Mouse (Mus musculus) embryonic facial prominence, embryonic 10.5 days (tissue): ENCODE results near the gene Spata2l. TPM values are rescaled to one million over a fixed set of nuclear protein-coding genes. Genes with fewer than 3 reads are reported as not detected.
"Not testable (repeated sequence)": the region's sequence is repeated elsewhere in the genome, so short reads cannot be mapped to it uniquely, and the experiment has no call there.

Experiments
- DNase-seq: peaks from one replicate; pipeline ENCODE4 v3.0.0-alpha.2; 2017; ENCODE audit warnings: low spot score
- H3K27ac ChIP-seq: fragments of 300-500 bp; sonication (generic); replicated peaks from 2 replicates; pipeline ENCODE4 v1.5.1; 2016; ENCODE audit warnings: mild to moderate bottlenecking
- H3K27me3 ChIP-seq: fragments of 300-500 bp; sonication (generic); replicated peaks from 2 replicates; pipeline ENCODE4 v1.6.1; 2016; ENCODE audit warnings: low read depth, mild to moderate bottlenecking; ENCODE audit not compliant: poor library complexity, severe bottlenecking
- H3K36me3 ChIP-seq: fragments of 300-500 bp; sonication (generic); replicated peaks from 2 replicates; pipeline ENCODE4 v1.6.1; 2016; ENCODE audit warnings: mild to moderate bottlenecking, moderate library complexity
- H3K4me1 ChIP-seq: fragments of 300-500 bp; sonication (generic); 2 replicates; pipeline ENCODE4 v1.6.1; 2016
- H3K4me3 ChIP-seq: fragments of 300-500 bp; sonication (generic); 2 replicates; pipeline ENCODE4 v1.5.1; 2016; ENCODE audit warnings: mild to moderate bottlenecking, moderate library complexity
- H3K9me3 ChIP-seq: fragments of 300-500 bp; sonication (generic); 2 replicates; pipeline ENCODE4 v1.6.1; 2016; ENCODE audit warnings: mild to moderate bottlenecking
- WGBS: fragments of 180-500 bp; shearing (Covaris S2); methylation state at CpG from one replicate; pipeline ENCODE4 v1.1.7; 2016; 5-methylcytosine and 5-hydroxymethylcytosine counted together
- polyA plus RNA-seq: library from polyadenylated mRNA; unstranded; fragments of >200 nt; fragmentation: Nextera tagmentation; extraction: Ambion mirVana; gene quantifications from 2 replicates; pipeline ENCODE4 v1.2.1, GENCODE M21; 2016

The Spata2l gene
- 1.6 and 3.0 TPM in 2 replicates for polyA plus RNA-seq

DNA sequence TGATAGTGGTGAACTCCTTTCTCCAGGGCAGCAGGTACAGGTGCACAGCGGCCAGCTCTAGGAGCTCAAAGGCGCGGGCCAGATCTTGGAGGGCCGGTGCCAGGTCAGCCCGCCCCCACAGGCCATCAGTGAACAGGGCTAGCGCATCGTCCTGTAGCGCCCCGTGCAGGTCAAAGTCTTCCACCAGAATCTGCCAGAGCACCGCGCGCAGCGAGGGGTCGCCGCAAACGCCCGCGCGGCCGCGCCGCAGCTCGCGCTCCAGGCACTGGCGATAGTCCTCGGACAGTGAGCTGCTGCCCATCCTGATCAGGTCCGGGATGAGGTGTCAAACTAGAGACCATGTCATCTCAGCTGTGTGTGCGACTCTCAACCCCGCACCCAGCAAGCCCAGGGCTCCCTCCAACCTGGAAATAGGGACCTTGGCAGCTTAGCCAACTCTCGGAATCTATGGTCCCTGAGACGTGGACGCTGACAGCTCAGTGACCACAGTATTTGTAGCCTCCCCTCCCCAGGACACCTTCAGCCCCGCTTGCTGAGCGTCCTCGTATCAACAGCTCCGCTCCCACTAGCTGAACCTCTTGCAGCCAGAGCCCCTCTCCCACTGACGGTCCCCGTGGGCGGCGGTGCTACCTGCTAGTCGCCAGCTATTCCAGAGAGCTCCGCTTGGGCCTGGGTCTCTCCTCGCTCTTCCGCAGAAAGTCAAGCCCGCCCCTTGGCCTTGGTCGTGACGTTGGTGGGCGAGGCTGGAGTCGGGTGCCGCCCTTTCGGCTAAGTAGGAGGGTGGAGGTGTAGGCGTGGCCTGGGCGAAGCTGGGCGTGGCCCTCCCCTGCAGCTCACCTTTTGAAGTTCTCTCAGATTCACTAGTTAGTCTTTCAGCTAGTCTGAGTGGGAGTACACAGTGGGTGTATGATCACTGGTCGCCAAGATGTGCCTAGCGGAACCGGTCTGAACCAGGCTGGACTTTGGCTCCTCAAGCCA lies at the start of gene Spata2l:
Gene Spata2l, minus strand, starts transcription at position 714 of the 978 bp plus-strand sequence.
- Histone ChIP-seq H3K27me3 (peaks cover 51% of the 10 kb centered on the region), H3K27ac (peak within 1 kb of the TSS; percentile 5; the same call in 1 of the 2 replicates)

DNA sequence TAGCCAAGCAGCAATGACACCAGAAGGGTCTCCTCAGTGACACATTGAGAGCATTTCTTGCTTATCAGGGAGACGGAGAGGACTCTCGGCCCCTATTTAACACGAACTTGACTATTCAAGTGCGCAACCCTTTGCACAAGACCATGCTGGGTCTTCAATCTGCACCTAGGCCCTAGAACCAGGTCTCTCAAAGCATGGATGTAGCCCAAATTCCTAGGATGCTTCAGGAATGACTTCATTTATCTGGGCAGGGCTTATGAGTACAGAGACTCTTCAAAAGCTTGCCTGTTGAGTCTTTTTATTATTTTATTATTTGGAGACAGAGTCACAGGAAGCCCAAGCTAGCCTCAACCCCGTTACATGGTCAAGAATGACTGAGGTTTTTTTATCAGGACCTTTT lies 48.5 kb upstream of the Spata2l start:
- DNase-seq: no peak
- 93% methylated on average over 5 of the region's 5 CpGs for WGBS
- no peak overlapping the region for H3K4me3 ChIP-seq
- no peak overlapping the region for H3K27ac ChIP-seq
- H3K27me3 ChIP-seq: no peaks in the 10 kb centered on the region
- peaks cover 93% of the 10 kb centered on the region for H3K36me3 ChIP-seq
- no peaks in the 10 kb centered on the region for H3K4me1 ChIP-seq
- H3K9me3 ChIP-seq: no peaks in the 10 kb centered on the region

More for the DNA sequence above, at the start of gene Spata2l:
- Histone ChIP-seq H3K4me1 (peaks cover 30% of the 10 kb centered on the region), H3K9me3 (no peaks in the 10 kb centered on the region), H3K4me3 (peak within 1 kb of the TSS; percentile 57), H3K36me3 (peaks cover 5% of the 10 kb centered on the region; the same call in 1 of the 2 replicates)
- WGBS: 2% methylated on average over 57 of the region's 57 CpGs
- peak; percentile 92 for DNase-seq

DNA sequence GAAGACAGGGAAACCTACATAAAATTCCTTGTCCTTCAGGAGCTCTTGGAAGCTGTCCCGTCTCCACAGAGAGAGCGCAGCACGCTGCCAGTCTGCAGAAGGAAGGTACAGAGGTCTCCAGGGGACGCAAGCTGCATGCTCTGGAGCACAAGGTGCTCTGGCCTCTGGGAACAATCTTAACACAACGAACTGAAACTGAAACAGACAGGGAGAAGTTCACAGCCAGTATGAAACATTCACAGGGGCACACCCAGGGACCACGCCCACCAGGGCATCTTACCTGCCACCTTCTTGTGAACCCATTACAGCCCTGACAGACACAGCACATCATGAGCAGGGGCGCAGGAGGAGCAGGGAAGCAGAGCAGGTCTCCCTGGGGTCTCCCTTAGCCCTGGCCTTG lies 48.0 kb upstream of the Spata2l start:
- H3K27me3 ChIP-seq: no peaks in the 10 kb centered on the region
- no peak overlapping the region for H3K27ac ChIP-seq
- 89% methylated on average over 7 of the region's 7 CpGs for WGBS
- no peaks in the 10 kb centered on the region for H3K9me3 ChIP-seq
- H3K4me1 ChIP-seq: no peaks in the 10 kb centered on the region
- no peak for DNase-seq
- H3K36me3 ChIP-seq: peaks cover 91% of the 10 kb centered on the region
- H3K4me3 ChIP-seq: no peak overlapping the region

DNA sequence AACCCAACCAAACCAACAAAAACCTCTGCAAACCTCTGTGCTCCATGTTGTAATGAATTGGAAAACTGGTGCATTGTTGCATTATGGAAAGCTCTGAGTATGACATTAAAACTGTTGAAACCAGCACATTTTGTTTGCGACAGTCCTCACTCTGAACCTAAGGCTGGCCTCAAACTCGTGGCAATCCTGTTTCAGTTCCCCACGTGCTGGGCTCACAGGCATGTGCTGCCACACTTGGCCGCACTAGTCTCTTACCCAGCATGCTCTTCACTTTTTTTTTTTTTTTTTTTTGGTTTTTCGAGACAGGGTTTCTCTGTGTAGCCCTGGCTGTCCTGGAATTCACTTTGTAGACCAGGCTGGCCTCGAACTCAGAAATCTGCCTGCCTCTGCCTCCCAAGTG lies 47.0 kb upstream of the Spata2l start:
- not testable (repeated sequence) for H3K27ac ChIP-seq, H3K27me3 ChIP-seq, H3K4me3 ChIP-seq, H3K4me1 ChIP-seq, H3K9me3 ChIP-seq, DNase-seq
- H3K36me3 ChIP-seq: peaks cover 91% of the 10 kb centered on the region
- WGBS: 86% methylated on average over 6 of the region's 6 CpGs

DNA sequence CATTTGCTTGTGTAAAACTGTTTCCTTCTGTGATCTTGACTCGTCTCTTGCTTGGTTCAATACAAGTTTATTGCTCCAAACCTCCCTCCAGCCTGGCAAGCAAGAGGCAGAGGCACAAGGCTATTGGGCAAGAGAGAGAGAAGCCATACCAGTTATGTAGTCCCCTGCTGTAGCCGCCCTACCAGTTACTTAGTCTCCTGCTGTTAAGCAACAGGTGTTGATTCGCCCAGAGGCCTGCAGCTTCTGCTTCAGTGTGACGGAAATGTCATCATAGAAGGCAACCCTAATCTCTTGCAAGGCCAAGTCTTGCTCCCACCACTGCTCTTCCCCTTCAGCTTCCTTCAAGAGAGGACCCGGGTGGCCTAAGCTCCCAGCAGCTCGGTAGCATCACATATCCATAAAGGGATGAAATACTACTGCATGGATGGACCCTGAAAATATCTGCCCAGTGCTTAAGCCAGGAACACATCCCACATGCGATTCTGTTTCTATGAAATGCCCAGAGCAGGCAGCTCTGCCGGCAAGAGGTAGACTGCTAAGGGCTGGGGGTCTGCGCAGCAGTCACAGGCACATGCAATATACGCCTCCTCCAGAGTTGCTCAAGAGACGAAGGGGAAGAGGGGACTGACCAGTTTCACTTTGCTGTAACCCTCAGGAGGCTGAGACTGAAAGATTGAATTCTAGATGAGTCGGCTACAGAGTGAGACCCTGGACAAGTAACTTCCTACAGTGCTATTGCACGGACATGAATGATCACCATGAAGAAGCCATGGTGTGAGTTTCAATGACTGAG lies 44.5 kb upstream of the Spata2l start:
- Histone ChIP-seq H3K9me3 (no peaks in the 10 kb centered on the region), H3K36me3 (peaks cover 87% of the 10 kb centered on the region), H3K27me3 (no peaks in the 10 kb centered on the region), H3K4me1 (no peaks in the 10 kb centered on the region), H3K27ac (no peak overlapping the region), H3K4me3 (no peak overlapping the region)
- no peak for DNase-seq
- 88% methylated on average over 13 of the region's 13 CpGs for WGBS

DNA sequence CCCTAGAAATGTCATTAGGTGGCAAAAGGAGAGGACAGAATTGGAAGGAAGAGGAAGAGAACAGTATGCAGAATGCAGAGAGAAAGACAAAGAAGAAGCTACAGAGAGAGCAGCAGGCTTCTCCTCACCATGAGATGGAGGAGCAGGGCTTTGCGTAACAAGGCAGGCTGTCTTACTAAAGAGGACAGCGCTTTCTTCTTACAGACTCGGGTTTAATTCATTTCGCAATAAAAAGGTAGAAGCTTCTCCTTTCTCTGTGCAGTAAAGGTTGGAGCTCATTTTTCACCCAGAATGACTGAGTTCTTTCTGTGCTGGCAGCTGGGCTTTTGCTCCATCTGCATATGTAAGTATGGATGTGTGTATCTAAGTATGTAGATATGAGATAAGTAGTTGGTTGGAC lies 43.8 kb upstream of the Spata2l start:
- no peak for DNase-seq
- no peak overlapping the region for H3K27ac ChIP-seq
- peaks cover 88% of the 10 kb centered on the region for H3K36me3 ChIP-seq
- no peak overlapping the region for H3K4me3 ChIP-seq
- WGBS: 94% methylated on average over 4 of the region's 4 CpGs
- no peaks in the 10 kb centered on the region for H3K9me3 ChIP-seq
- no peaks in the 10 kb centered on the region for H3K27me3 ChIP-seq
- H3K4me1 ChIP-seq: no peaks in the 10 kb centered on the region

DNA sequence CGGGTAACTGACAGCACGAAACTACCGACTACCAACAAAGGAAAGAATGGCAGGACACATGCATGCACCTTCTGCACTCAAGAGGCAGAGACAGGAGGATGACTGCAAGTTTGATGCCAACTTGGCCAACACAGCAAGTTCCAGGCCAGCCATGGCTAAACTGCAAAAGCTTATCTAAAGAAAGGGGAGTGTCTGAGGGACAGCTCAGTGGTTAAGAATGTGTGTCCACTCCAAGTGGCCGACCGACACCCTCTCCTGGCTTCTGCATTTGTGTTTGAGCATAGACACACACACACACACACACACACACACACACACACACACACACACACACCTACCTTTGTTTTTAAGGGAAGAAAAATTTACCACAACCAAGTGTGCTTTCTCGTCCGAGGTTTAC lies 42.4 kb upstream of the Spata2l start:
- peaks cover 90% of the 10 kb centered on the region for H3K36me3 ChIP-seq
- 84% methylated on average over 7 of the region's 7 CpGs for WGBS
- no peaks in the 10 kb centered on the region for H3K9me3 ChIP-seq
- DNase-seq: no peak
- H3K4me3 ChIP-seq: no peak overlapping the region
- no peaks in the 10 kb centered on the region for H3K27me3 ChIP-seq
- no peaks in the 10 kb centered on the region for H3K4me1 ChIP-seq
- H3K27ac ChIP-seq: no peak overlapping the region

DNA sequence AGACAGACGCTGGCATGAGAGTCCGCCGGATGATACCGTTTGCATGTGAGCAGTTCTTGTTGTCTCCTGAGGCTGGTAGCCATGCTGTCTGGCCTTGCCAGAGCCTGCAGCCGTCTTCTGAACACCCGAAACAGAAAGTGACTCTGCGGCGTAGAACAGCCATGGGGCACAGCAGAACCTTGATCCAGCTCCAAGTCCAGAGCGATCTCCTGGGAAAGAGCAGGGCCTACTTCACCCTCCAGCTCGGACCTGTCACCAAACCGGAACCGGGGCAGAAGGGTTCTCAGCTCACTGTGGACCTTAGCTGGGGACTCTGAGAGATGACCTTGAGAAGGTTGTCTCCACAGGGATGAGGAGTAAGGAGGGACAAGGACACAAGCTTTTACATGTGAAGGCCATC lies 39.1 kb upstream of the Spata2l start:
- no peak for DNase-seq
- H3K9me3 ChIP-seq: no peaks in the 10 kb centered on the region
- H3K27me3 ChIP-seq: no peaks in the 10 kb centered on the region
- H3K4me3 ChIP-seq: no peak overlapping the region
- H3K36me3 ChIP-seq: peaks cover 93% of the 10 kb centered on the region
- H3K27ac ChIP-seq: no peak overlapping the region
- no peaks in the 10 kb centered on the region for H3K4me1 ChIP-seq
- 94% methylated on average over 12 of the region's 12 CpGs for WGBS

DNA sequence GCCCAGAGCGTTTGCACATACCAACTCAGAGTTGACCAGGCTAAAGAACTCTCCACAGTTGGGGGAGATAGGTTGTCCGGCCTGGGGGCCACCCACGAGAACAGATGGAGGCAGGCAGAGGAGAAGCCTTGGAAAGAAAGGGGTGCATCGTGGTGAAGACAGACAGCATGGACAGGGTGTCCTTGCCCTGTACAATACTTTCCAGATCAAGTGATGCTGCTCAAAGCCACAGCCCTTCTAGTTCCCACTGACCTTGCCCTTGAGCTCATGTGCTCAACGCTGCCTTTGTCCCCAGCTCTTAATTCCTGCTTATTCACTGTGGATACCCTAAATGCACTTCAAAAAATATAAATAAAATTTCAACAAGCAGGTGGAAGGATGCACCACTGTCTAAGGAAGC lies 38.4 kb upstream of the Spata2l start:
- no peaks in the 10 kb centered on the region for H3K9me3 ChIP-seq
- H3K27ac ChIP-seq: 0 out of 2 replicates have a peak overlapping the region, but pooled peaks have one; percentile 48
- WGBS: 81% methylated on average over 5 of the region's 5 CpGs
- H3K4me3 ChIP-seq: no peak overlapping the region
- no peak for DNase-seq
- no peaks in the 10 kb centered on the region for H3K27me3 ChIP-seq
- H3K36me3 ChIP-seq: peaks cover 95% of the 10 kb centered on the region
- H3K4me1 ChIP-seq: no peaks in the 10 kb centered on the region

DNA sequence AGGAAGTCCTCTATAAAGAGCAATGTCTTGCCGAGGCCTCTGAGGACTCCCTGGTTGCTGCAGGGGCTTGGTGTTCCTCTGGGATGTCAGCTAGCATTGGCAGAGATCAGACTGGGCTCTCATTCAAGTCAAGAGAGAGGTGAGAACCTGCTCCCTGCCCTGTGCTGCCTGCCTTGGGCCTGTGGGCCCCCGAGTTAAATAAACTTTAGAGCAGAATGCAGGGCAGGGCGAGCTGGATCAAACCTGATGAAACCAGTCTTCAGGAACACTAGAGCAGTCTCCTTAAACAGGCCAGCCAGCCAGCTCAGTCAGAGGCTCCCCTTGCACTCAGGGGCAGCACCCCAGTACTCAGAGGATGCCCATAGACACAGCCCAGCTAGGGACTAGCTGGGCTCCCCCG lies 35.9 kb upstream of the Spata2l start:
- Histone ChIP-seq H3K4me1 (0 out of 2 replicates have a peak, but pooled peaks cover 6% of the 10 kb centered on the region), H3K4me3 (no peak overlapping the region), H3K27ac (peak overlapping the region; percentile 36; the same call in 1 of the 2 replicates), H3K36me3 (peaks cover 100% of the 10 kb centered on the region), H3K27me3 (no peaks in the 10 kb centered on the region), H3K9me3 (no peaks in the 10 kb centered on the region)
- DNase-seq: no peak
- whole genome bisulfite sequencing: 80% methylated on average over 4 of the region's 4 CpGs

DNA sequence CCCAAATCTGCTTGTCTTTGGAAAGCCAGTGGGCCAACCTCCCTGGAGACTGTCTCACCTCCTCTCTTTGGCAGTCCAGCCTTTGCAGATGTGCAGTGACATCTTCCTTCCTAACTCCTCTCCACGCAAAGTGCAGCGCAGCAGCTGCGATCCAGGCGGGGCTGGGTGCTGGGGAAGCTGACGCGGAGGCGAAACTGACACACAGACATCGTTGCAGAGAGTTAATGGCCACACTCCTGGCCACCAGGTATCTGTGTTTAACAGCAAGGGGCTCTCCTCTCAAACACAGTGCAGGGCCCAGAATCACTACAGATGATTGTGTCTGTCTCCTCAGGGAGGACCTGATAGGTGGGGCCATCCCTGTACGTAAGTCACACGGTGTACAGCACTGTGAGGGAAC lies 35.1 kb upstream of the Spata2l start:
- Histone ChIP-seq H3K27ac (no peak overlapping the region), H3K27me3 (no peaks in the 10 kb centered on the region), H3K4me1 (0 out of 2 replicates have a peak, but pooled peaks cover 6% of the 10 kb centered on the region), H3K36me3 (peaks cover 100% of the 10 kb centered on the region), H3K9me3 (no peaks in the 10 kb centered on the region), H3K4me3 (no peak overlapping the region)
- WGBS: 92% methylated on average over 10 of the region's 10 CpGs
- DNase-seq: no peak

DNA sequence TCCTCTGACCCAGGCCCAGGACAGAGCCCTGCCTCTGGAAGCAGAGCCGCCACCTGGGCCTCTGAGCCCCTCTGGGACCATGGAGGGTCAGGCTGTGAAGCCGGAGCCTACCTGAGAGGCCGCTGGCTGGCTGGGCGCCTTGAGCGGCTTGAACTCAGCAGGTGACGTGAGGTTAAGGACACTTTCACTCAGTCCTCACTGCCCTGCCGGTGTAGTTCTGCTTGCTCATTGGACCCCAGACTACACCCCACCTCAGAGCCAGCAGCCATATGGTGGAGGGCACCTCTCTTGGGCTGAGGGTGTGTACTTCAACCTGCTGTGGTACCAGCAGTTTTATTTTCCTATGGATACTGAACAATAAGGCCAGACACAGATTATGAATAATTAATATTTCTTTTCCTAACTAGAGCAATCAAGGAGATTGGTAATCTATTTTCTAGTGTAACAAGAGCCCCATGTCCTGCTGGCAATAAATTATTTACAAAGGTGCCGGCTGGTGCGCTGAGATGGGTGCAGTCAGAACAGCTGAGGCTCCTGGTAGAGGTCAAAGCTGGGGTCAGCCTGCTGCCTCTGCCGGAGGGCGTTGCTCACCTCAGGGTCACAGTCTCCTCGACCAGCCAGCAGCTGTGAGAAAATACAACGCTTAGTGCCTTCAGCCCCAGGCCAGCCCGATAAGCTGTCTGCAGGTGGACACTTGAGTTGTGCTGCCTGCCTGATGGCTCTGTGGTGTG lies 32.1 kb upstream of the Spata2l start:
- Histone ChIP-seq H3K27me3 (no peaks in the 10 kb centered on the region), H3K27ac (no peak overlapping the region), H3K4me3 (no peak overlapping the region), H3K36me3 (peaks cover 100% of the 10 kb centered on the region), H3K9me3 (no peaks in the 10 kb centered on the region), H3K4me1 (0 out of 2 replicates have a peak, but pooled peaks cover 6% of the 10 kb centered on the region)
- no peak for DNase-seq
- 75% methylated on average over 14 of the region's 14 CpGs for WGBS
